Comparison of ENCODE assay signal across 8 mouse cellular contexts in genomic region chr7:4619979-4620378, GRCm38 (mm10). TPM values are rescaled to one million over a fixed set of nuclear protein-coding genes. Genes with fewer than 3 reads are reported as not detected.
DNase-seq lines count a peak whose midpoint lies in the region.

No protein-coding gene starts in this region.

- DNase-seq in adrenal gland, postnatal 14 days = peak; percentile 78
- DNase-seq in adrenal gland, adult 2 months = no peak
- peak; percentile 66 to 86 for DNase-seq in spleen, postnatal 4 days (ENCODE audit: low spot score in 2 of 2)
- DNase-seq in spleen, postnatal 36 days (ENCODE audit: low spot score in 2 of 2) = no peak
- DNase-seq in kidney, postnatal 10 days = peak; percentile 85
- DNase-seq in testis, postnatal 10 days (ENCODE audit: low spot score) = peak; percentile 82
- no peak for DNase-seq in MN1 (ENCODE audit: low spot score)
- DNase-seq in right cerebral cortex, postnatal 36 days (ENCODE audit: low spot score in 2 of 2) = no peak

RNA-seq across cellular contexts. Expression of gene Tmem86b, which starts 11.2 kb away (rescaled TPM):
- 8.8 and 16.2 TPM in 2 replicates for total RNA-seq in adrenal gland, postnatal 14 days (2021)
- total RNA-seq in adrenal gland, adult 2 months (2021) = 1 to 10 TPM; 5.2 to 7.4 TPM
- polyA plus RNA-seq in adrenal gland, adult 2 months (2012; rRNA removed) = 11.6 and 17.8 TPM in 2 replicates

RNA-seq across cellular contexts. Expression of gene Ptprh, which starts 16.1 kb away (rescaled TPM):
- not detected in 2 replicates for total RNA-seq in adrenal gland, postnatal 14 days (2021)
- not detected for total RNA-seq in adrenal gland, adult 2 months (2021)
- not detected in 2 replicates for polyA plus RNA-seq in adrenal gland, adult 2 months (2012; rRNA removed)

RNA-seq across cellular contexts. Expression of gene Ppp6r1, which starts 38.8 kb away (rescaled TPM):
- 80.9 and 86.1 TPM in 2 replicates for total RNA-seq in adrenal gland, postnatal 14 days (2021)
- 10 to 100 TPM; 81.8 to 92.3 TPM for total RNA-seq in adrenal gland, adult 2 months (2021)
- 114 and 134 TPM in 2 replicates for polyA plus RNA-seq in adrenal gland, adult 2 months (2012; rRNA removed)

Comparison
In these comparisons a context has a peak if more than half of its experiments do, and no peak if none do; other contexts are left out.
1. DNase-seq: peak in adrenal gland, postnatal 14 days (single experiment), spleen, postnatal 4 days (2 of 2), kidney, postnatal 10 days (single experiment) and testis, postnatal 10 days (single experiment); none in adrenal gland, adult 2 months (single experiment), spleen, postnatal 36 days (0 of 2), MN1 (single experiment) and right cerebral cortex, postnatal 36 days (0 of 2).